In genomic region chr19:52975564-52976185, GRCm38 (mm10) we compare ENCODE assay signal across 7 mouse cellular contexts.
DNase-seq lines count a peak whose midpoint lies in the region; ATAC-seq lines count a peak whose summit lies in the region.

No protein-coding gene starts in this region.

- ATAC-seq in megakaryocyte progenitor cell, adult 5-6 weeks (replicated peaks; ENCODE audit: poor library complexity), result peak; percentile 80

- DNase-seq in T-cell, adult 2 months (ENCODE audit: low spot score), result peak; percentile 2
- DNase-seq in cerebellum, adult 8-10 months, result peak; percentile 63
- DNase-seq in frontal cortex, adult 2 months (ENCODE audit: extremely low spot score in 1 of 2, low spot score in 1 of 2), result peak; percentile 58 to 90
- DNase-seq in hindlimb bud, embryonic 11.5 days (ENCODE audit: extremely low spot score, low read depth, low spot score), result peak; percentile 58
- peak; percentile 46 to 79 for DNase-seq in left cerebral cortex, adult 8-10 months (ENCODE audit: low spot score in 2 of 2)
- DNase-seq in right cerebral cortex, postnatal 4 days, result peak; percentile 96

Comparison
In these comparisons a context has a peak if more than half of its experiments do, and no peak if none do; other contexts are left out.
1. Peak in every context shown above with its lines: DNase-seq and ATAC-seq.
2. DNase-seq: peak in every context shown above with its lines; median percentile 96 in right cerebral cortex, postnatal 4 days; 74 in frontal cortex, adult 2 months; 63 in cerebellum, adult 8-10 months; 62 in left cerebral cortex, adult 8-10 months; 58 in hindlimb bud, embryonic 11.5 days; 2 in T-cell, adult 2 months.